Mouse (Mus musculus) inflammation-experienced regulatory T-cells, adult 6 months (primary cell): ENCODE results near the gene Ehmt1. TPM values are rescaled to one million over a fixed set of nuclear protein-coding genes. Genes with fewer than 3 reads are reported as not detected.

Source experiments
- ATAC-seq: one replicate; pipeline ENCODE4 v1.8.0; 2017
- polyA plus RNA-seq, 3 experiments: library from polyadenylated mRNA; unstranded; fragments of 100-300 nt; shearing (Covaris generic); gene quantifications; one replicate each; pipeline ENCODE4 v1.2.1; 2017

Gene Ehmt1
- polyA plus RNA-seq, 3 experiments from 2014 or later, result 35.8 to 65.7 (median 56.6) TPM

- ATAC-seq, result no peak
Observed at GRCm38 (mm10) chr2:24910481-24910880, 8.9 kb downstream of the Ehmt1 start.

GRCm38 (mm10) chr2:24905653-24906155 lies 13.7 kb downstream of the Ehmt1 start:
- no peak for ATAC-seq

DNA sequence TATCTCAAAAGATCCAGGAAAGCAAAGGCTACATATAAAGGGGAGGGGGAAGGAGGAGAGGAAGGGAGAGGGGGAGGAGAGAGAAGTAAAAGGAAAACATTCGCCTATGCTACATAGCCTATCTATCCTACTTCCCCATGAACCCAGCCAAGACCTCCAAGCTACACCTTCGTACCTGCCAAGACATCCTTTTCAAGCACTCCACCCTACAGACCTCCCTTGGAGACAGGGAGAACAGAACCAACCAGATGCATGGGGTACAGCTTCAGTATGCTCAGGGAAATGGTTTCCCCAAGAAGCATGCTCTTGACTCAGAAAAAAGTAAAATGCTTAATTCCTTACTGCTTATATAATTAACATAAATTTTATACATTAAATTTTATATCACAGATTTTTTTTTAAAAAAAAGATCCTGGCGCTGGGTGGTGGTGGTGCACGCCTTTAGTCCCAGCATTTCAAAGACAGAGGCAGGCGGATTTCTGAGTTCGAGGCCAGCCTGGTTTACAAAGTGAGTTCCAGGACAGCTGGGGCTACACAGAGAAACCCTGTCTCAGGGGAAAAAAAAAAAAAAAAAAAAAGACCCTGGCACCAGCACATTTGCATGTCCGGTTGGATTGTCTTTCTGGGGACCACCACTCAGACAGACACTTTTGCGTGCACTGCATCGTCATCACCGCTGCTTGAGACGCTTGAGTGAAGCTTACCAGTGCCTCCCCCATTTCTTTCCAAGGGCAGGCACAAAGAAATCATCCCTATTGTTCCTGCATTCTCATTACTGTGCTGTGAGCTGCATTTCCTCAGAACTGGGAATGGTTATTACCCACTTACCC lies 14.4 kb downstream of the Ehmt1 start:
- no peak for ATAC-seq

DNA sequence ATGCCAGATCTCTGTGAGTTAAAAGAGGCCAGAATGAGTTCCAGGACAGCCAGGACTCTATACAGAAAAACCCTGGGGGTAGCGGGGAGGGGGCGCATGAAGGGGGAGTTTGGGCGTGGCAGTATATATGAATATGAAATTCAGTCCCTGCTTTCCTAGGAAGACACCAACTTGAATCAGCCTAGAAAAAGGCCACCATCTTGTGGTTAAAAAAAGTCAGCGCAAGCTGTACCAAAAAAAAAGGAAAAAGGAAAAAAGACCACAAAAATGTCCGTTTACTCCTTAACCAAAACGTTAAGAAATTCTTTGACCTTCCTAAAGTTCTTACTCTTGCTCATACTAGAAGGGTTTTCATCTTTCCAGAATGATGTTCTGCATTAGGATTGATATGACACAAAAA lies 16.4 kb downstream of the Ehmt1 start:
- ATAC-seq, result no peak

- ATAC-seq, result no peak
Observed at GRCm38 (mm10) chr2:24901055-24901454, 18.4 kb downstream of the Ehmt1 start.

GRCm38 (mm10) chr2:24899292-24899691 lies 20.1 kb downstream of the Ehmt1 start:
- ATAC-seq, result no peak

DNA sequence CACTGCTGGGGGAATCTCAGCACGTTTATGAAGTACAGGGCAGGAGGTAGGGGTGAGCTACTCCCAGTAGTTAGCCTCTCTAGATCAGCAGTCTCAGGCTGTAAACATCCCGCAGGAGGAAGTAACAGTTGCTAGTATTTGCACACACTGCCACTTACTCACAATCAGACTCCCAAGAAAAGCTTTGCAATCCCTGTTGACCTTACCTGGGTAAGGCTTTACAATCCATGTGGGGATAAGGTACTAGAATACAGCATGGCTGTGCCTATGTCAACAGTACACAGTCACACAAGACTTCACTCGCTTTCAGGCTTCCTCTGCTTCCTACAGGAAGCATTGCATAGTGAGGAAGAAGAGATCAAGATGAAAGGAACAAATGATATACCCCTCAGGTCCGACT lies 22.7 kb downstream of the Ehmt1 start:
- no peak for ATAC-seq

DNA sequence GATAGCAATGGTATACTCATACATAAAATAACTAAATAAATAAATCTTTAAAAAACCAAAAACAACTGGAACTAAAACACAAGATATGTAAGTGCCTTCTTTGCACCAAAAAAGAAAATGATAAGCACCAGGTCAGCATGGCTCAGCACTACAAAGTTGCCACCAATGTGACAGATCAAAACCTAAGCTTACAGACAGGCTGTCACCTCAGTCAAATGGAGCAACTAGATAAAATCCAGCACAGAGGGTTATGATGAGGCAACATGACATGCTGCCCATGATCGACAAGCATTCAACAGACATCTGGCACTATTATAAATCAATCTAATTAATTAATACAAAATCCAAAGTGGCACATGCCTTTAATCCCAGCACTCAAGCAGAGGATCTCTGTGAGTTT lies 25.2 kb downstream of the Ehmt1 start:
- no peak for ATAC-seq

DNA sequence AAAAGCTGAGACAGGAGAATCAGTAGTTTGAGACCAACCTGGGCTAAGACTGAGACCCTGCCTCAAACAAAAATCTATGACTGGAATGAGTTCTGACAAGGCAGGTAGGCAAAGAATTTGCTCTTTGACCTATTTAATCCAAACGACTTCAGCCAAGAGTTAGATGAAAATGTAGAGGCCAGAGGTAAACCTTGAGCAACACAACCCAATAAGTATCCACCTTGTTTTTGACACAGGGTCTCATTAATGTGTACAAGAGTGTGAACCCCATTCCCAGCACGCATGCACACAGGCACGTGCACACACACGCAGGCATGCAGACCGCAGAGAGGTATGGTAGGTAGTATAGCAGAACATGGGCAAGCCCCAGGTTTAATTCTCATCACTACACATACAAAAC lies 27.1 kb downstream of the Ehmt1 start:
- no peak for ATAC-seq

- ATAC-seq, result no peak
Observed at GRCm38 (mm10) chr2:24890541-24891447, 28.6 kb downstream of the Ehmt1 start.

- ATAC-seq, result no peak
Observed at GRCm38 (mm10) chr2:24888895-24889294, 30.5 kb downstream of the Ehmt1 start.

- ATAC-seq, result no peak
Observed at GRCm38 (mm10) chr2:24880686-24881085, 38.7 kb downstream of the Ehmt1 start.

DNA sequence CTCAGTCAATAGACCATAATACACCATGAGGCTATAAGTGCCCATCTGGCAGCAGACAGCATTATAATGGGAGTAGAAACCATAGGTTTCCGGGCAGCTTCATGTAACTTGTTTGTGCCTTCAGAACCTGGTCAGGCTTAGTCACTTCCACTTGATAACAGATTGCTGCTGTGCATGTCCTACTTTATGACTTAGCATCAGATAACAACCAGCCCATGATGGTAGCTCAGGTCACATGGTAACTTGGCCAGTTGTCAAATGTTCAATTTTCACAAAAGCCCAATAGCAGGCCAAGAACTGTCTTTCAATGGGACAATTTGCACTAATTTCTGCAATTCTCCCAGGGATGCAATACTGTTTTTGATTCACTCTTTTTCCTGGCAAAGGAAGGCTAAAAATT lies 48.5 kb downstream of the Ehmt1 start:
- ATAC-seq, result no peak

DNA sequence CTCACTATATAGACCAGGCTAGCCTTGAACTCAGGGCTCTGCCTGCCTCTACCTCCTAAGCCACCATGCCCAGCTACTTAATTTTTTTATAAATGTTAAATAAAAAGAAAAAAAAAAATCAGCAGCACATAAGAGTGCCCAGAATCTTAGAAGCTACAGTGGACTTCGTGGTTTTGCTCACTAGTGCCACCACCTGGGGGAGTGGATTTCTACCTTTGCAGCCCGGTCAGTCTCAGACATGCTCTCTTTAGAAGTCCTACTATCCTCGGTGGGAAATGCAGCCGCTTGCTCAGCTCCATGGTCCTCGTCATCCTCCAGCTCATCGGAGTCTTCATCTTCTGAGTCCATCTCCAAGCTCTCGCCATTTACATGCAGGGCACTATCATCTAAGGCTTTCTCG lies 56.4 kb downstream of the Ehmt1 start:
- no peak for ATAC-seq

DNA sequence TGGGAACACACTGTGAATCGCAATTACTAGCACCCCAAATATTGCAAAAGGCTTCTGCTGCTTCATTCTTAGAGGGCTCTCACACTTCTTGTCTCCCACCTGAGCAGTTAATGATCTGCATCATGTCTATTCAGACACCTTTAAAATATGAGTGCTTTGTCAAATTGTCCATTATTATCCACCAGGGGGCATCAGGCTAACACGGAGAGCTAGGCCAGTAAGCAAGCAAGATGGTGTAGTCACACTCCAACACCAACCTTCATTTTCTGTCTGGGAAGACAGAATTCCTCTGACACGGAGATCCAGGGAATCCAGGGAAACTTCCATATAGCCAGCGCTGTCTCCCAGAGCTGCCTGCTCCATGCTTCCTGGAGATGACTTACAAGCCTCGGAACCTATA lies 67.0 kb downstream of the Ehmt1 start:
- no peak for ATAC-seq

DNA sequence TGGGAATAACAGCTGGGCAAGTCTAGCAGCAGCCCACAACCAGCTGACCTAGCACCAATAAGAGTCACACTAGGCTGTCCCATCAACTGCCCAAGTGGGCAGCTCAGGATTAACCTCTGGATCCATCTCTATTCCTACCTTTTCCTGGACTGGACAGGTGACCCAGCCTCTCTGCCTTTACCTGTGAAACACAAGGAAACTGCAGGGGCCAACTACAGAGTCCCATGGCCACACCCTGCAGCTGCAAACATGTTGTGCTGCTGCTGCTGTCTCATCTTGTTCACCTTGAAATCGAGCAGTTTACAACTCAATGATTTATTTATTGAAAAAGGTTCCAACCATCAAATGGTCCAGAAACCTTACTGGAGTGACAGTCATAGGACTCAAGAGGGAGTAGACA lies 72.9 kb downstream of the Ehmt1 start:
- ATAC-seq, result no peak

- no peak for ATAC-seq
Observed at GRCm38 (mm10) chr2:24845256-24845655, 74.2 kb downstream of the Ehmt1 start.

DNA sequence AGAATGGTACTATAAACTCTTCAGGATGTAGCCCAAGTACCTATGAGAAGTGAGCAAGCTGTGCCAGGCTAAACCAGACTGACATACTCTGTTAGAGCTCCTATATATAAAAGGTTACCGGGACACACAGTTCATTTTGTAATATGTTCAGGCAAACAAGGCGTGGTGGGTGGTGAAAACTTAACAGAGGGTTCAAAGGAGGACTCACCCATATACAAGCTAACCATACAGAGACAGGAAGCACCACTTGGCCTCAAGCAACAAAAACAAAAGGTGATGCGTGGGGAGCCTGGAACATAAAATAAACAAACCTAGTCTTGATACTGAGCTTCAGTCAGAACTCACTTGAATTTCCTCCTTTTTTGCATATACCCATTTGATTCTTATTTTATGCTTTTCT lies 88.8 kb downstream of the Ehmt1 start:
- ATAC-seq, result peak; percentile 64

- ATAC-seq, result no peak
Observed at GRCm38 (mm10) chr2:24809746-24810145, 109.7 kb downstream of the Ehmt1 start.

DNA sequence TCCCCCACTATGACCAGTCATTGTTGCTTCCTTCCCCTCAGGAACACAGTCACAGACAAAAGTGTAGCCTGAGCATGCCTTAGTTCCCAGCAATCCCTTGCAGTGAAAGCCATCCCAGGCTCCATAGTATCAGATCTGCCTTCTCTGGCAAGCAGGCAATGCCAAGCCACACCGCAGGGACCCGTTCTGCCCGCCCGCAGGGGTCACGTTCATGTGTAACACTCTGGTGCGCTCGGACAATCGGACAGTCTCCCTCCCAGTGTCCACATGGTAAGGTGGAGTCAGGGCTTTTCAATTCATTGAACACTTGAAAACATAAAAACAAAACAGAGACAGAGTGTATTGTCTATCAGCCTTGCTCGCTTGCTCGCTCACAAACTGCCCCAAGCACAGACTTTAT lies 111.7 kb downstream of the Ehmt1 start:
- no peak for ATAC-seq

DNA sequence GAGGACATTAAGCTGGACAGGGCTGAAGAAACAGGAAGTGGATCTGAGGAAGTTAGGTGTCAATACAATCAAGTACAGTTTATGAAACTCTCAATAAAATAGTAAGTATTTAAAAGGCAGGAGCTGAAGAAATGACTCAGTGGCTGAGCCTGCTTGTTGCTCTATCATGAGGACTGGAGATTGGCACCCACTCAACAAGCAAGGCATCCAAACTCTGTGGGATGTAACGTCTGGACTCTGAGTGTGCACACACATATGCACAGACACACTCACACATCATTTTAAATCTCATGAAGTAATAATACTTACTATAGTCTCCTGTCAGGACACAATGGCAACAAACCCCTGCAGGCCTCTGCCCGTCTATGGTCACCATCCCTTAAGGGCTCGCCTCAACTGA lies 112.4 kb downstream of the Ehmt1 start:
- ATAC-seq, result no peak

DNA sequence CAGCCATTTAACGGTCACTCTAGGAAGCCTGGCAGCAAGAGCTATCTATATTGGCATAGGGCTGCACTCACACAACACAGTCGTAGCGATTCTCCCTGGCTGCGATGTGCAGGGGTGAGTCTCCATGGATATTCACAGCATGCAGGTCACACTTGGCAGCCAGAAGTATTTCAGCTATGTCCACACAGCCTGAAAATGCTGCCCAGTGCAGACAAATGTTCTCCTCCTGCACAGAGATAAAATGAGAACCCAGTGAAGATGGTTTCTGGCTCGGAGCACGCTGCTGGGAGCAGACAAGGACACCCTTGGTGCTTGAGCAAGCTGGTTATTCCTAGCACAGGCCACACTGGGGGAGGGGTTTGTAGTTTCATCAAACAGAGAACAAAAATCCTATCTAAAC lies 113.3 kb downstream of the Ehmt1 start:
- no peak for ATAC-seq

GRCm38 (mm10) chr2:24805621-24806020 lies 113.8 kb downstream of the Ehmt1 start:
- no peak for ATAC-seq
